In the genomic region with DNA sequence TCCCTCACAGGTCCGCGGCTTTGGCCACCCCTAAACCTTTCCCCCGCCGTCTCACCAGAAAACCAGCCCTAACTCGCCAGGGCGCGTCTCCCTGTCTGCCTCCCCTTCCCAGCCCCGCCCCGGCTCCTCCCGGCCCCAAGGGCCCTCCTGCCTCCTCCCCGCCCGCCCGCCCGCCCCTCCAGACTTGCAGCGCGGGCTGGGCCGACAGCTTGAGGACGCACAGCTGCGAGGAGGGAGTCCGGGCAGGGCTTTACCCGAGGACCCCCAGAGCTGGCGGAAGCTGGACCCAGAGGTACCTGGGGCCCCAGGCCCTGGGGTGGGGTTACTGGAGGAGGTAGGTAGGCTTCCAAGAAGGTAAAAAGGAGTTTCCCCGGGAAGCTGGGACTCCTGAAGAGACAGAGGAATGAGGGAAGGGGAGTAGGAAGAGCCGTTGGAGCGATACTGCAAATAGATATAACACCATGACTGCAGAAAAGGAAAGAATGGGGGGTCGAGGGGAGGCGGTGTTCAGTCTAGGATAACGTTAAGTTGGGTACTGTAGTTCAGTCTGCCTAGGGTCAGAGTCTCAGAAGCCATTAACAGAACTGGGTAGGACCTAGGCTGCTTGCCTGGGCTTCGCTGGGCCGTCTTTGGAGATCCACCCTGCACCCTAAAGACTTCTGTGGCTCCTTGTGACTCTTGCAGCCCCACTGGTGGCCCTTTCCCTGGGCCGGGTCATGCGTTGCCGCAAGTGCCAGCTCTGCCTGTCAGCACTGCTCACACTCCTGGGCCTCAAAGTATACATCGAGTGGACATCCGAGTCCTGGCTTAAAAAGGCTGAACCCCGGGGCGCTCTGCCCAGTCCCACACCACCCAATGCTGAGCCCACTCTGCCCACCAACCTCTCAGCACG, we compare ENCODE assay signal across 8 mouse cellular contexts. TPM values are rescaled to one million over a fixed set of nuclear protein-coding genes. Genes with fewer than 3 reads are reported as not detected.
DNase-seq lines count a peak whose midpoint lies in the region; ATAC-seq lines count a peak whose summit lies in the region.

No protein-coding gene starts in this region.

- H3K9ac ChIP-seq in intestine, embryonic 16.5 days (ENCODE audit: low read depth, low read length) = peak overlapping the region; percentile 76
- H3K9ac ChIP-seq in neural tube, embryonic 15.5 days (replicated peaks) = peak overlapping the region; percentile 26; the same call in 1 of the 2 replicates

- ATAC-seq in intestine, embryonic 16.5 days = peak; percentile 90
- no peak for ATAC-seq in neural tube, embryonic 15.5 days (ENCODE audit: low FRiP score)

- no peaks in the 10 kb centered on the region for H3K27me3 ChIP-seq in intestine, embryonic 16.5 days (replicated peaks; ENCODE audit: control insufficient read depth, insufficient read depth, low read length)
- peaks cover 23% of the 10 kb centered on the region for H3K27me3 ChIP-seq in neural tube, embryonic 15.5 days (replicated peaks)

- peaks cover 24% of the 10 kb centered on the region for H3K4me1 ChIP-seq in intestine, embryonic 16.5 days (ENCODE audit: control insufficient read depth, insufficient read depth, low read length)
- peaks cover 17% of the 10 kb centered on the region for H3K4me1 ChIP-seq in neural tube, embryonic 15.5 days

- peak overlapping the region; percentile 70 for H3K27ac ChIP-seq in intestine, embryonic 16.5 days (ENCODE audit: low read length)
- no peak overlapping the region for H3K27ac ChIP-seq in neural tube, embryonic 15.5 days (replicated peaks)

- 21% methylated on average over 33 of the region's 38 CpGs for WGBS in intestine, embryonic 16.5 days
- whole genome bisulfite sequencing in neural tube, embryonic 15.5 days = 20% methylated on average over 35 of the region's 38 CpGs

- peak overlapping the region; percentile 90 for H3K4me2 ChIP-seq in intestine, embryonic 16.5 days (ENCODE audit: low read depth, low read length)
- H3K4me2 ChIP-seq in neural tube, embryonic 15.5 days = peak overlapping the region; percentile 51

- DNase-seq in MN1 (ENCODE audit: low spot score) = peak; percentile 34
- peak; percentile 56 for DNase-seq in c-Kit-positive CD71-positive TER-119-positive erythroid progenitor cells, embryonic 14.5 days (ENCODE audit: low spot score)
- peak; percentile 81 for DNase-seq in gastrocnemius, postnatal 25 days
- peak; percentile 75 to 83 for DNase-seq in lung, adult 18-20 months
- peak; percentile 89 for DNase-seq in urinary bladder, postnatal 14 days (ENCODE audit: low spot score)
- DNase-seq in layer of hippocampus, adult 18-20 months (ENCODE audit: low spot score in 2 of 2) = no peak

- peaks cover 13% of the 10 kb centered on the region; the same call in 1 of the 2 replicates for H3K36me3 ChIP-seq in intestine, embryonic 16.5 days (ENCODE audit: control insufficient read depth, insufficient read depth, low read length)
- H3K36me3 ChIP-seq in neural tube, embryonic 15.5 days = peaks cover 55% of the 10 kb centered on the region

- peak overlapping the region; percentile 56 for H3K4me3 ChIP-seq in intestine, embryonic 16.5 days (ENCODE audit: low read length)
- H3K4me3 ChIP-seq in neural tube, embryonic 15.5 days (replicated peaks) = peak overlapping the region; percentile 23

- no peaks in the 10 kb centered on the region for H3K9me3 ChIP-seq in intestine, embryonic 16.5 days (ENCODE audit: control insufficient read depth, low read length)
- H3K9me3 ChIP-seq in neural tube, embryonic 15.5 days (replicated peaks) = no peaks in the 10 kb centered on the region

RNA-seq across cellular contexts. Expression of a gene that starts 1.2 kb away (rescaled TPM):
- 1 to 10 TPM in 1 of 2 experiments, under 1 TPM in 1; 0.87 to 1.5 TPM for total RNA-seq in gastrocnemius, postnatal 25 days (2021)
- polyA plus RNA-seq in intestine, embryonic 16.5 days (2015; fragmentation: Nextera tagmentation; extraction: Ambion mirVana) = 6.8 and 7.5 TPM in 2 replicates
- polyA plus RNA-seq in neural tube, embryonic 15.5 days (2015; fragmentation: Nextera tagmentation; extraction: Ambion mirVana) = 1.8 and 5.3 TPM in 2 replicates
- 1 to 10 TPM in 1 of 2 experiments, under 1 TPM in 1; 0.61 to 1.3 TPM for total RNA-seq in layer of hippocampus, adult 18-20 months (2021)

RNA-seq across cellular contexts. Expression of a gene that starts 8.5 kb away (rescaled TPM):
- total RNA-seq in gastrocnemius, postnatal 25 days (2021) = 10 to 100 TPM; 36.9 to 38.6 TPM
- 41.8 and 43.4 TPM in 2 replicates for polyA plus RNA-seq in intestine, embryonic 16.5 days (2015; fragmentation: Nextera tagmentation; extraction: Ambion mirVana)
- polyA plus RNA-seq in neural tube, embryonic 15.5 days (2015; fragmentation: Nextera tagmentation; extraction: Ambion mirVana) = 48.2 and 49.5 TPM in 2 replicates
- 10 to 100 TPM; 50.5 to 53.9 TPM for total RNA-seq in layer of hippocampus, adult 18-20 months (2021)

RNA-seq across cellular contexts. Expression of a gene that starts 12.0 kb away (rescaled TPM):
- total RNA-seq in gastrocnemius, postnatal 25 days (2021) = not detected
- 31.8 and 43.6 TPM in 2 replicates for polyA plus RNA-seq in intestine, embryonic 16.5 days (2015; fragmentation: Nextera tagmentation; extraction: Ambion mirVana)
- polyA plus RNA-seq in neural tube, embryonic 15.5 days (2015; fragmentation: Nextera tagmentation; extraction: Ambion mirVana) = 0.20 TPM in 1 of 2 replicates, not detected in the other
- under 1 TPM in 1 of 2 experiments, not detected in 1; 0.38 TPM for total RNA-seq in layer of hippocampus, adult 18-20 months (2021)

RNA-seq across cellular contexts. Expression of a gene that starts 31.1 kb away (rescaled TPM):
- 10 to 100 TPM; 73.7 to 80.6 TPM for total RNA-seq in gastrocnemius, postnatal 25 days (2021)
- polyA plus RNA-seq in intestine, embryonic 16.5 days (2015; fragmentation: Nextera tagmentation; extraction: Ambion mirVana) = 49.3 and 50.9 TPM in 2 replicates
- 39.6 and 49.5 TPM in 2 replicates for polyA plus RNA-seq in neural tube, embryonic 15.5 days (2015; fragmentation: Nextera tagmentation; extraction: Ambion mirVana)
- total RNA-seq in layer of hippocampus, adult 18-20 months (2021) = 10 to 100 TPM; 37.0 to 41.2 TPM

RNA-seq across cellular contexts. Expression of a gene that starts 31.3 kb away (rescaled TPM):
- 10 to 100 TPM; 19.5 to 20.8 TPM for total RNA-seq in gastrocnemius, postnatal 25 days (2021)
- polyA plus RNA-seq in intestine, embryonic 16.5 days (2015; fragmentation: Nextera tagmentation; extraction: Ambion mirVana) = 82.6 and 87.2 TPM in 2 replicates
- 36.8 and 55.4 TPM in 2 replicates for polyA plus RNA-seq in neural tube, embryonic 15.5 days (2015; fragmentation: Nextera tagmentation; extraction: Ambion mirVana)
- 10 to 100 TPM; 25.8 to 30.4 TPM for total RNA-seq in layer of hippocampus, adult 18-20 months (2021)

Comparison
In these comparisons a context has a peak if more than half of its experiments do, and no peak if none do; other contexts are left out.
1. DNase-seq: peak in MN1 (single experiment), c-Kit-positive CD71-positive TER-119-positive erythroid progenitor cells, embryonic 14.5 days (single experiment), gastrocnemius, postnatal 25 days (single experiment), lung, adult 18-20 months (2 of 2) and urinary bladder, postnatal 14 days (single experiment); none in layer of hippocampus, adult 18-20 months (0 of 2).